Mouse (Mus musculus) stomach, embryonic 16.5 days (tissue): ENCODE measurements around the gene Ryr1. TPM values are rescaled to one million over a fixed set of nuclear protein-coding genes. Genes with fewer than 3 reads are reported as not detected.
"Not testable (repeated sequence)": the region's sequence is repeated elsewhere in the genome, so short reads cannot be mapped to it uniquely, and the experiment has no call there.

Experiments
- ATAC-seq: fragments of 200-750 bp; cut with Nextera tagmentation; 2 replicates; pipeline ENCODE4 v1.8.0; 2017; ENCODE audit warnings: moderate number of reproducible peaks, moderate TSS enrichment; ENCODE audit not compliant: insufficient read depth, low FRiP score
- H3K27ac ChIP-seq: fragments of 300-500 bp; sonication (generic); 2 replicates; pipeline ENCODE4 v1.5.1; 2014; ENCODE audit warnings: low read length
- H3K27me3 ChIP-seq: fragments of 300-500 bp; sonication (generic); 2 replicates; pipeline ENCODE4 v1.6.1; 2014; ENCODE audit warnings: low read length, control low read depth, mixed read lengths; ENCODE audit not compliant: control insufficient read depth, insufficient read depth
- H3K36me3 ChIP-seq: fragments of 300-500 bp; sonication (generic); 2 replicates; pipeline ENCODE4 v1.6.1; 2014; ENCODE audit warnings: low read length; ENCODE audit not compliant: control insufficient read depth, insufficient read depth
- H3K4me1 ChIP-seq: fragments of 300-500 bp; sonication (generic); 2 replicates; pipeline ENCODE4 v1.6.1; 2014; ENCODE audit warnings: low read length, control low read depth, mixed read lengths; ENCODE audit not compliant: control insufficient read depth, insufficient read depth
- H3K4me2 ChIP-seq: fragments of 300-500 bp; sonication (generic); 2 replicates; pipeline ENCODE4 v1.6.1; 2014; ENCODE audit warnings: low read depth, low read length, mixed read lengths
- H3K4me3 ChIP-seq: fragments of 300-500 bp; sonication (generic); replicated peaks from 2 replicates; pipeline ENCODE4 v1.5.1; 2014; ENCODE audit warnings: mild to moderate bottlenecking, low read length
- H3K9ac ChIP-seq: fragments of 300-500 bp; sonication (generic); 2 replicates; pipeline ENCODE4 v1.6.1; 2014; ENCODE audit warnings: low read length
- H3K9me3 ChIP-seq: fragments of 300-500 bp; sonication (generic); replicated peaks from 2 replicates; pipeline ENCODE4 v1.6.1; 2016; ENCODE audit warnings: low read length, control low read depth; ENCODE audit not compliant: control insufficient read depth
- WGBS: fragments of 180-500 bp; shearing (Covaris S2); extraction: QIAGEN DNeasy Blood & Tissue Kit; methylation state at CpG from one replicate; pipeline ENCODE4 v1.1.7; 2014; 5-methylcytosine and 5-hydroxymethylcytosine counted together
- polyA plus RNA-seq: library from polyadenylated mRNA; unstranded; fragments of >200 nt; fragmentation: Nextera tagmentation; extraction: Ambion mirVana; gene quantifications from 2 replicates; pipeline ENCODE4 v1.2.1, GENCODE M21; 2015

Gene Ryr1
- polyA plus RNA-seq, 1 experiment from 2014 or later, result 2.6 TPM

DNA sequence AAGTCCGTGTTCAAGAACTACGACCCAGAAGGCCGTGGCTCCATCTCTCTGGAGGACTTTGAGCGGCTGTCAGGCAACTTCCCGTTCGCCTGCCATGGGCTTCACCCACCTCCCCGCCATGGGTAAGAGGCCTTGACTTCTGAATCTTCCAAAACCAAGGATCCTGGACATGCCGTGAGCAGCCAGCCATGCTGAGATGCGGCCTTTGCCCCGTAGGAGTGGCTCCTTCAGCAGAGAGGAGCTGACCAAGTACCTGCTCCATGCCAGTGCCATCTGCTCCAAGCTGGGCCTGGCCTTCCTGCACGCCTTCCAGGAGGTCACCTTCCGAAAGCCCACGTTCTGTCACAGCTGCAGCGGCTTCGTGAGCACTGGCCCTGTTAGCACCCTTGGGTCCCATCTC is 23.8 kb upstream of the Ryr1 start:
- 90% methylated on average over 15 of the region's 15 CpGs for WGBS
- H3K27me3 ChIP-seq, result no peaks in the 10 kb centered on the region
- H3K4me1 ChIP-seq, result no peaks in the 10 kb centered on the region
- no peaks in the 10 kb centered on the region for H3K36me3 ChIP-seq
- no peak for ATAC-seq
- no peak overlapping the region for H3K4me3 ChIP-seq
- no peak overlapping the region for H3K9ac ChIP-seq
- H3K9me3 ChIP-seq, result no peaks in the 10 kb centered on the region
- no peak overlapping the region for H3K27ac ChIP-seq
- H3K4me2 ChIP-seq, result no peak overlapping the region

DNA sequence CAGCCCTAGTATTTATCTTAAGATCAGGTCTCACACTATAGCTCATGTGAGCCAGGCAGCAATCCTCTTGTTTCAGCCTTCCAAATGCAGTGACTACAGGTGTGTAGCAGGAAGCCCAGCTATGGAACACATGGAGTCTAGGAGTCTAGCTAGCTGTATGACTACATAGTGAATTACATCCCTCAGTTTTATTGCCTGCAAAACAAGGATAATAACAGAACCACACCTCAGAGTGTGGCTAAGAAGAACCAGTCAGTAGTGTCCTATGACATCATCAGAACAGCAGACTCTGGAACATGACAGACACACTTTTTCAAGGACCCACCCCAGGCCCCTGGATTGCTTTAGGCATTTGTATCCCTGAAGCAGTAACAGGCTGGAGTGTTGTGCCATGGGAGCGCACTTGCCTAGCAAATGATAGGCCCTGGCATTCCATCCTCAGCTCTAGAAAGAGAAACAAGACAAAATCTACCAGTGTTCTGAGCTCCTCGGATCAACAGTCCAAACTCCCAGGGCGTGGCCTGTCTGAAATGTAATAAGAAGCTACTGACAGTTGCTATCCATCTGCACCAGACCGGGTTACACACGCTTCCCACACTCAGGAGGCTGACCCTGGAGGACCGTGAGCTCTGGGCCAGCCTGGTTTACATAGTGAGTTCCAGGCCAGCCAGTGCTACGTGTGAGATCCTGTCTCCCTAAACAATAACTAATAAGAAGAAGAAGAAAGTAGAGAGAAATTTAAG is 21.8 kb upstream of the Ryr1 start:
- Histone ChIP-seq H3K27ac (no peak overlapping the region), H3K9me3 (no peaks in the 10 kb centered on the region), H3K36me3 (no peaks in the 10 kb centered on the region), H3K4me1 (no peaks in the 10 kb centered on the region), H3K27me3 (no peaks in the 10 kb centered on the region), H3K9ac (no peak overlapping the region), H3K4me3 (no peak overlapping the region), H3K4me2 (no peak overlapping the region)
- no peak for ATAC-seq
- 75% methylated on average over 7 of the region's 7 CpGs for WGBS

DNA sequence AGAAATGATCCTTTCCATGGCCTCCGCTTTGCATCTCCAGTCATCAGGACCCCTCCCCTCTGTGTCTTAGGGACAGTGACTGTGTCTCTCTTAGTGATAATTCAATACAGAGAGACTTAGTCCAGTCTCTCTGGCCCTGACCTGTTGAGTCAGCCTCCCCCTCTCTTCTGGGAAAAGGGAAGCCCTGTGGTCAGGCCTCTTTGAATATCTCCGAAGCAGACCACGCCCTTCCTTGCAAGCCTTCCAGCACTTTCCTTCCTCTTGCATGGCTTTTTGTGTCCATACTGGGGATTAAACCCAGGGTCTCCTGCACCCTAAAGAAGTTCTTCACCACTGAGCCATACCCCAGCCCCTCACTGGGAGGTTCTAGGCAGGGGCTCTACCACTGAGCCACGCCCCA is 19.0 kb upstream of the Ryr1 start:
- Histone ChIP-seq H3K9me3 (no peaks in the 10 kb centered on the region), H3K9ac (no peak overlapping the region), H3K4me3 (no peak overlapping the region), H3K36me3 (no peaks in the 10 kb centered on the region), H3K27me3 (no peaks in the 10 kb centered on the region), H3K27ac (no peak overlapping the region), H3K4me2 (no peak overlapping the region), H3K4me1 (no peaks in the 10 kb centered on the region)
- no peak for ATAC-seq
- WGBS, result 82% methylated on average over 4 of the region's 4 CpGs

DNA sequence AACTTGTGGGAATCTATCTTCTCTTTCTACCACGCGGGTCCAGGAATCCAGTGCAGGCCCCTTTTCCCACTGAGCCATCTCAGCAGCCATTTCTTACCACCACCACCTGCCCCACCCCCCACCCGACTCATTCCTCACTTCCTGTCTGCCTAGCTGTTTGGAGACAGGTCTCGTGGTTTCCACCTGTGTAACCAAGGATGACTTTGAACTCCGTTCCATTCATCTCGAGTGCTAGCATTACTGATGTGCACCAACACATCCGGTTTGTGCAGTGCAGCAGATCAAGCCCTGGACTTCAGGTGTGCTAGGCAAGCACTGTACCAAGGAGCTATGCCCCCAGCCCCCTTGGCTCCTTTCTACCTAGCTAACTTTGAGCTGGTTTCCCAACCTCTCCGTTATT is 16.4 kb upstream of the Ryr1 start:
- Histone ChIP-seq H3K27ac (no peak overlapping the region), H3K36me3 (no peaks in the 10 kb centered on the region), H3K4me2 (no peak overlapping the region), H3K27me3 (no peaks in the 10 kb centered on the region), H3K4me3 (no peak overlapping the region), H3K4me1 (0 out of 2 replicates have a peak, but pooled peaks cover 3% of the 10 kb centered on the region), H3K9ac (no peak overlapping the region), H3K9me3 (no peaks in the 10 kb centered on the region)
- ATAC-seq, result no peak
- WGBS, result 72% methylated on average over 8 of the region's 8 CpGs

DNA sequence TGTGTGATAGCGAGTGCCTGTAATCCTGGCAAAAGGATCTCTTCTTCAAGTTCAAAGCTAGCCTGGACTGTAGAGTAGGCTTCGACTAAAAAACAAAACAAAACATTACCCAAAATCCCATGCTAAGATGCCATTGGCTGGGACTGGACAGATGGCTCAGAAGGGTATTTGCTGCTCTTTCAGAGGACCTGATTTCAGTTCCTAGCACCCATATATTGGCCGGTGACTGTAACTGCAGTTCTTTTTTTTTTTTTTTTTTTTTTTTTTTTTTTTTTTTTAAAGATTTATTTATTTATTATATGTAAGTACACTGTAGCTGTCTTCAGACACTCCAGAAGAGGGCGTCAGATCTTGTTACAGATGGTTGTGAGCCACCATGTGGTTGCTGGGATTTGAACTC is 14.3 kb upstream of the Ryr1 start:
- H3K9me3 ChIP-seq, result not testable (repeated sequence)

DNA sequence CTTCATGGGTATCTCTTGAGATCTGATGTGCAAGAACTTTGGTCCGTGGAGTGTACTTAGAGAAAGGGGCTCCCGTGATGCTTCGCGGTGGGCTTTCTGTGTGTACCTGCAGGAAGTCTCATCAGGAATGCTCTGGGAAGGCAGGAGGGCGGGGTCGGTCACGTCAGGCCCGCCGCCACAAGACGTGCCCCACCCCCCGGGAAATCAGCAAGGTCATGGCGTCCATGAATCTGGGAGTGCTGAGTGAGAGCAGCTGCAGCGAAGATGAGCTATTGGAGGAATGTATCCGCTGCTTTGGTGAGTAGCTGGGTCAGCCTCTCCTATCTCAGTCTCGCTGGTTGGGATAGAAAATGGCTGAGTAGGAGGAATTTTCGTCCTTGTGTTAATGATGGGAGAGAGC is 12.4 kb upstream of the Ryr1 start:
- H3K4me1 ChIP-seq, result peaks cover 3% of the 10 kb centered on the region; the same call in 1 of the 2 replicates
- 37% methylated on average over 16 of the region's 16 CpGs for WGBS
- H3K4me2 ChIP-seq, result no peak overlapping the region
- H3K9me3 ChIP-seq, result no peaks in the 10 kb centered on the region
- H3K27me3 ChIP-seq, result peaks cover 3% of the 10 kb centered on the region; the same call in 1 of the 2 replicates
- H3K4me3 ChIP-seq, result no peak overlapping the region
- no peak for ATAC-seq
- no peak overlapping the region for H3K27ac ChIP-seq
- no peak overlapping the region for H3K9ac ChIP-seq
- no peaks in the 10 kb centered on the region for H3K36me3 ChIP-seq

More for the DNA sequence above, 14.3 kb upstream of the Ryr1 start:
- ATAC-seq, H3K4me1 ChIP-seq, H3K4me2 ChIP-seq, H3K9ac ChIP-seq, H3K27ac ChIP-seq, H3K27me3 ChIP-seq, H3K4me3 ChIP-seq, H3K36me3 ChIP-seq: not testable (repeated sequence)
- 88% methylated on average over 3 of the region's 4 CpGs for WGBS

DNA sequence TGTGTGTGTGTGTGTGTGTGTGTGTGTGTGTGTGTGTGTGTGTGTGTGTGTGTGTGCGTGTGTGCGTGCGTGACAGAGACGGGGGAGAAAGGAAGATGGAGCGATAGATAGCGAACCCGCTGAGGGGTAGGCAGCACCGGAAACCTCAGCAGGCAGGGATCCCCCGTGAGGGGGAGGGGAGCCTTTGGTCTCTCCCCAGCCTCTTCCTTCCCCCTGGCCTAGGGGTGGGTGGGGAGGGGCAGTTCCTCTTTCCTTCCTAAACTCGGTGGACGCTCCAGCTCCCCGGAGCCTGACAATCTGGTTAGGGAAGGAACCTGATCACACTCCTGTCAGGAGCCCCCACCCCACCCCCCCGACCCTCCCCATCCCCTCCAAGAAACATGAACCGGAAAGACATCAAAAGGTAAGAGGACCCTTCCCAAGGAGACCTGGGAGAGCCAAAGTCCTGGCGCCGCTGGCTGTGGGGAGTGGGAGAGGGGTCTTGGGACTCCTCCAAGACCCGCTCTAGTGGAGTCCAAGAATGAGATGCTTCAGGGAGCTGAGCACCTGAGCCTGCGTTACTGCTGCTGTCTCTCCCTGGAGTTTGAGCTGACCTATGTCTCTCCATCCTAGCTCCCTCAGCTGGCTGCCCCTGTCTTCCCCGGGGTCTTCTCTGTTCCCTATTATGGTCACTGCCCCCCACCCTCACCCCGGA is 9.9 kb upstream of the Ryr1 start, which contains the start of gene Rasgrp4:
TSS of gene Rasgrp4 (plus strand) at position 159 of the 694 bp plus-strand sequence.
- Histone ChIP-seq H3K27me3 (peaks cover 3% of the 10 kb centered on the region; the same call in 1 of the 2 replicates), H3K4me1 (peaks cover 3% of the 10 kb centered on the region; the same call in 1 of the 2 replicates), H3K4me3 (peak within 1 kb of the TSS; percentile 19; the same call in 1 of the 2 replicates), H3K36me3 (no peaks in the 10 kb centered on the region), H3K9me3 (no peaks in the 10 kb centered on the region), H3K4me2 (peak within 1 kb of the TSS; percentile 51), H3K27ac (no peak within 1 kb of the TSS), H3K9ac (peak within 1 kb of the TSS; percentile 44; the same call in 1 of the 2 replicates)
- 3% methylated on average over 13 of the region's 20 CpGs for WGBS
- peak; percentile 60; the same call in 1 of the 2 replicates for ATAC-seq

DNA sequence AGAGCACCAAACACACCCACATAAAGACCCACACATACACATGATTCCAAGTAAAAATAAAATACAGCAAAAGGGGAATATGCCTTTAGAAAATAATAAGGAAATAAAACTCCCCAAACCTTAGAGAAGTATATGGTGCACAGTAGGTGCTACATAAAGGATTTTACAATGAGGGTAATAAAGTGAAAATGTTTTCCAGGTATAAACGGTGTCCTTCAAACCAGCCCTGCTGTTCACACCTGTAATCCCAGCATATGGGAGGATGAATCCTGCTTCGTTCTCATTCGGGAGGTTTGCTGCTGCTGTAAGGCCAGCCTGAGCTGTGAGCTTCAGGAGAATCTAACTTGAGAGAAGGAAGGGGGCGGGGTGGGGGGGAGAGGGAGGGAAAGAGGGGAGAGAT is 9.3 kb upstream of the Ryr1 start:
- peak overlapping the region; percentile 51 for H3K4me2 ChIP-seq
- WGBS, result 5% methylated on average over 4 of the region's 4 CpGs
- peaks cover 3% of the 10 kb centered on the region; the same call in 1 of the 2 replicates for H3K4me1 ChIP-seq
- no peaks in the 10 kb centered on the region for H3K9me3 ChIP-seq
- H3K36me3 ChIP-seq, result no peaks in the 10 kb centered on the region
- no peak for ATAC-seq
- no peak overlapping the region for H3K9ac ChIP-seq
- peaks cover 3% of the 10 kb centered on the region; the same call in 1 of the 2 replicates for H3K27me3 ChIP-seq
- H3K4me3 ChIP-seq, result no peak overlapping the region
- no peak overlapping the region for H3K27ac ChIP-seq

DNA sequence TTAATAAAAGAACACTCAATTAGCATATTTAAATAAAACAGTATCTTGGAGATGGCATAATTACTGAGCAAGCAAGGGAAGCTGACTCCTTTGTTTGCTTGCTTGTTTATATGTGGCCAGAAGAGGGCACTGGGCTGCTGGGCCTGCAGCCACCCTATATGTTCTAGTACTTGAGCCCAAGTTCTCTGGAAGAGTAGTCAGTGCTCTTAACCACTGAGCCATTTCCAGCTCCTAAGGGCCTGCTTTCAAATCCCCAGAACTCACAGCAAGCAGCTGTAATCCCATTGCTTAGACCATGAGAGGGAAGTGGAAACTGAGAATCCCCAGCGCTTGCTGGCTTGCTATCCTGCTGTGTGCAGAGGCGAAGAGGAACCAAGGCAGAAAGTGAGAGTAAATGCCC is 3.7 kb upstream of the Ryr1 start:
- Histone ChIP-seq H3K9ac (no peak overlapping the region), H3K4me3 (no peak overlapping the region), H3K4me1 (peaks cover 8% of the 10 kb centered on the region), H3K27me3 (no peaks in the 10 kb centered on the region), H3K27ac (no peak overlapping the region), H3K36me3 (no peaks in the 10 kb centered on the region), H3K4me2 (no peak overlapping the region), H3K9me3 (no peaks in the 10 kb centered on the region)
- ATAC-seq, result no peak
- WGBS, result 69% methylated on average over 2 of the region's 2 CpGs
